Mouse (Mus musculus) liver, embryonic 15.5 days (tissue): ENCODE measurements around the gene Adh1. TPM values are rescaled to one million over a fixed set of nuclear protein-coding genes. Genes with fewer than 3 reads are reported as not detected.
A peak's percentile ranks its signal among the peaks of the same experiment; 100 is the strongest.

Experiments
- ATAC-seq: fragments of 200-750 bp; cut with Nextera tagmentation; 2 replicates; pipeline ENCODE4 v1.8.0; 2017; ENCODE audit warnings: moderate number of reproducible peaks, mild to moderate bottlenecking, moderate library complexity; ENCODE audit not compliant: insufficient read depth
- H3K27ac ChIP-seq: fragments of 300-500 bp; sonication (generic); replicated peaks from 2 replicates; pipeline ENCODE4 v1.5.1; 2015; ENCODE audit warnings: mild to moderate bottlenecking, inconsistent platforms
- H3K27me3 ChIP-seq: fragments of 300-500 bp; sonication (generic); 2 replicates; pipeline ENCODE4 v1.6.1; 2015; ENCODE audit warnings: mild to moderate bottlenecking, inconsistent platforms
- H3K36me3 ChIP-seq: fragments of 300-500 bp; sonication (generic); replicated peaks from 2 replicates; pipeline ENCODE4 v1.6.1; 2015; ENCODE audit warnings: moderate library complexity, mild to moderate bottlenecking, inconsistent platforms
- H3K4me1 ChIP-seq: fragments of 300-500 bp; sonication (generic); replicated peaks from 2 replicates; pipeline ENCODE4 v1.6.1; 2015; ENCODE audit warnings: inconsistent platforms
- H3K4me2 ChIP-seq: fragments of 300-500 bp; sonication (generic); 2 replicates; pipeline ENCODE4 v1.6.1; 2015; ENCODE audit warnings: moderate library complexity, mild to moderate bottlenecking, inconsistent platforms
- H3K4me3 ChIP-seq: fragments of 300-500 bp; sonication (generic); replicated peaks from 2 replicates; pipeline ENCODE4 v1.5.1; 2015; ENCODE audit warnings: mild to moderate bottlenecking, inconsistent platforms
- H3K9ac ChIP-seq: fragments of 300-500 bp; sonication (generic); 2 replicates; pipeline ENCODE4 v1.6.1; 2015; ENCODE audit warnings: moderate library complexity, mild to moderate bottlenecking, inconsistent platforms
- H3K9me3 ChIP-seq: fragments of 300-500 bp; sonication (generic); replicated peaks from 2 replicates; pipeline ENCODE4 v1.6.1; 2016; ENCODE audit warnings: inconsistent platforms
- WGBS: fragments of 180-500 bp; shearing (Covaris S2); methylation state at CpG from one replicate; pipeline ENCODE4 v1.1.7; 2015; ENCODE audit warnings: mixed read lengths; ENCODE audit not compliant: insufficient replicate concordance; 5-methylcytosine and 5-hydroxymethylcytosine counted together
- polyA plus RNA-seq: library from polyadenylated mRNA; unstranded; fragments of >200 nt; fragmentation: Nextera tagmentation; extraction: Ambion mirVana; gene quantifications from 2 replicates; pipeline ENCODE4 v1.2.1, GENCODE M21; 2015

The Adh1 gene
- polyA plus RNA-seq, 1 experiment from 2014 or later: 37.2 TPM

DNA sequence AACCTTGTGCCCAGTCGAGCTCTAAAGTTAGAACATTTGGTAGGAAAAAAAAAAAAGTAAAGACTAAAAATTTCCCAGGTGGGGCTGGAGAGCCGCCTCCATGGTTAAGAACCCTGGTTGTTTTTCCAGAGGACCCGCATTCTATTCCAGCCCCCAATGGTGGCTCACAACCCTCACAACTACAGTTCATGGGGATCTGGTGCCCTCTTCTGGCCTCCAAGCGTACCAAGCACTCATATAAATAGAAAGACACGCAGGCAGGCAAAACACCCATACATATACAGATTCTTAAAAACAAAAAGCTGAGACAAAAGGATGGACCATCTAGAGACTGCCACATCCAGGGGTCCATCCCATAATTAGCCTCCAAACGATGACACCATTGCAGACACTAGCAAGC, 50.2 kb downstream of the Adh1 start:
- Histone ChIP-seq H3K27ac (no peak overlapping the region), H3K9ac (no peak overlapping the region), H3K4me1 (no peaks in the 10 kb centered on the region), H3K27me3 (no peaks in the 10 kb centered on the region), H3K9me3 (no peaks in the 10 kb centered on the region), H3K4me3 (no peak overlapping the region), H3K4me2 (no peak overlapping the region), H3K36me3 (no peaks in the 10 kb centered on the region)
- no peak for ATAC-seq
- WGBS: 63% methylated on average over 6 of the region's 6 CpGs

DNA sequence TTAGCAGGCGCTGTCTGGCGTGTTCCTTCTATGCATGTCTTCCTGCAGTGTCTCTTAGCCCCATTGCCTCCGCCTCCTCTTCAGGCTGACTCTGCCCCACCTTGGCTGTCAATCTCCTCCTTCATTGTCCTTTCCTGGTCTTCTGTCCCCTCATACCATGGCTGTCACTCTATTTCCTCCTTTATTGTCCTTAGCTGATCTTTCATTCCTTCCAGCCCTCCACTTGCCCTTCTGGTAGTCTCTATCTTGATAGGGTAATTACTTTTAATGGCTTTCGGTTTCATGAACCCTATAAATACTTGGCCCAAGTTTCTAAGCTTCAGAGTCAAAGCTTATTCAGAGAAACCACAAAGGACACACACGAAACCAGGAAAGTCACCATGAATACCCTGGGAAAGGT, 52.2 kb downstream of the Adh1 start, which contains the start of gene Adh6a:
Gene Adh6a (plus strand): TSS at position 322 of the 400 bp plus-strand sequence.
- H3K9ac ChIP-seq: no peak within 1 kb of the TSS
- no peak within 1 kb of the TSS for H3K4me3 ChIP-seq
- H3K27ac ChIP-seq: no peak within 1 kb of the TSS
- H3K36me3 ChIP-seq: no peaks in the 10 kb centered on the region
- no peaks in the 10 kb centered on the region for H3K9me3 ChIP-seq
- WGBS: 59% methylated on average over 5 of the region's 5 CpGs
- no peaks in the 10 kb centered on the region for H3K27me3 ChIP-seq
- no peaks in the 10 kb centered on the region for H3K4me1 ChIP-seq
- no peak within 1 kb of the TSS for H3K4me2 ChIP-seq
- no peak for ATAC-seq

DNA sequence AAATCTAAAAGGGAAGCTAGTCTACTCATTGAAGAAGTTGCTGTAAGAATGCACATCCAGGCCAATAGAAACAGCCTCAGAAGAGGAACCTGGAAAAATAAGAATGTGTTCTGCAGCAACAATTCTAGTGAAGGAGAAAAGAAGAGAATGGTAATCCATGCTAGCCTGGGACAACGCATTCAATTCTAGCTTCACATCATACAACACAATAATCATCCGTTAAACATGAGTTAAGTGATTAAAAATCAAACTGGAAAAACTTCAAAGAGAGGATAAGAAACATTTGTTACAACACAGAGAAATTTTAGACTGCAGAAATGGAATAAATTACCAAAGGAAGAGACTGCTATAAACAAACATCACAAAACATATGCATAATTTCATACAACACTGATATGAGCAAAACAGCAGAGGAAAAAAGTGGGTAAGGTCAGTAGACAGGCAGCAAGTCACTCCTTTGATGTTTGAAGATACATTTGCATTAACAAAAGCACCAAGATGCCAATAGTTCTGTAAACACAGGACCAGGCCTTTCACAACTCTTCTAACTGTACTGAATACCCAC, 56.2 kb downstream of the Adh1 start:
- Histone ChIP-seq H3K9me3 (no peaks in the 10 kb centered on the region), H3K27me3 (no peaks in the 10 kb centered on the region), H3K36me3 (no peaks in the 10 kb centered on the region), H3K4me3 (no peak overlapping the region), H3K27ac (no peak overlapping the region), H3K4me1 (no peaks in the 10 kb centered on the region), H3K9ac (no peak overlapping the region), H3K4me2 (no peak overlapping the region)
- no peak for ATAC-seq
- 71% methylated on average over 2 of the region's 2 CpGs for WGBS

DNA sequence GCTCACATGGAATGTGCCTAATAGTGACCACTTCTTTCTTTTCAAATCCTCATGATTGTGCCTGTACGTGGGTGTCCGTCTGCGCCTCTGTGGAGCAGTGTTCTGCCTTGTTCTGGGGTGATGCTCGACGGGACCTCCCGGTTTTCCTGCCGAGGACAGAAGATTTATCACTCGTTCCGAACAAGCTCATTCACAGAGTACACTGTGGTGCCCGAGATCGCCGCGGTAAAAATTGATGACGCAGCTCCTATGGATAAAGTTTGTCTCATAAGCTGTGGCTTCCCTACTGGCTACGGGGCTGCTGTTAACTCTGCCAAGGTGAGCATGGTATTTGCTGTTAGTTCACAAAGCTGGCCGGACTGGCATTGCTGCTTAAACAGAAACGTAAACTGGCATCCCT, 64.2 kb downstream of the Adh1 start:
- no peak for ATAC-seq
- Histone ChIP-seq H3K27ac (no peak overlapping the region), H3K4me1 (no peaks in the 10 kb centered on the region), H3K9me3 (no peaks in the 10 kb centered on the region), H3K36me3 (no peaks in the 10 kb centered on the region), H3K4me3 (no peak overlapping the region), H3K9ac (no peak overlapping the region), H3K4me2 (no peak overlapping the region), H3K27me3 (no peaks in the 10 kb centered on the region)
- 80% methylated on average over 17 of the region's 17 CpGs for WGBS

DNA sequence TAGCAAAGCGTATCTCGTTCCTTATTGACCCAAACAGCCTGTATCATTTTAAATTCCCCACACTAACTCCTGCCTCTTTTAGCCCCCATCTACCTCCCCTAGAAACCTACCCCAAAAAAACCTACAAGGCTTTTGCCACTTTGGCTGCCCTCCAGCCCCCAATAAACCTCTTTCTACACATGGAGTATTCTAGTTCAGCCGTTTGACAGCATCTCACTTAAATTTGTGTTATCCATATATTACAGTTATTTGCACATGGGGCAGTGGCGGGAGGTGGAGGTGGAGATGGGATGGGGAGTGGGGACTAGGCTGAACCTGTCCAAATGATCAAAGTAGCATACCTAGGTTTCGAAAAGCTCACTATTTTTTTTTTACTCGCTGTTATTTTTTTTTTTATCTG, 64.7 kb downstream of the Adh1 start:
- Histone ChIP-seq H3K9ac (no peak overlapping the region), H3K27me3 (no peaks in the 10 kb centered on the region), H3K4me3 (no peak overlapping the region), H3K36me3 (no peaks in the 10 kb centered on the region), H3K27ac (no peak overlapping the region), H3K4me1 (no peaks in the 10 kb centered on the region), H3K4me2 (no peak overlapping the region), H3K9me3 (no peaks in the 10 kb centered on the region)
- 67% methylated on average over 6 of the region's 6 CpGs for WGBS
- ATAC-seq: no peak

DNA sequence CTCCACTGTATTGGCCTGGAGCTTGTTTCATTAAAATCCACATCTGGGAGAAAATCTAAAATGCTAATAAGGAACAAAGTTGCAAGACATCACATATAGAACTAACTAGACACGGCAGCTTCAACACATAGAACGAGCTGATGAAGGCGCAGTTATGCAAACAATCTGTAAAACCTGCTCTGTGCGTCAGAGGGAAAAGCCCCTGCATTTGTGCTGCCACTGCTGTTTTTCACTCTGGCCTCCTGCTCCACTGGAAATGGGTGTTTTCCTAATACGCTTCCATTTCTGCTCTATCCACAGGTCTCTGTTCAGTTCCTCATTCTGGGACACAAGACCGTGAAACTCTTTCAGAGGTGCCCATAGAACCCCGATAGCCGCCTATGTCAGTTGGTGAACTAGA, 73.1 kb downstream of the Adh1 start:
- Histone ChIP-seq H3K9me3 (no peaks in the 10 kb centered on the region), H3K4me2 (no peak overlapping the region), H3K4me1 (no peaks in the 10 kb centered on the region), H3K4me3 (no peak overlapping the region), H3K9ac (no peak overlapping the region), H3K27ac (no peak overlapping the region), H3K27me3 (no peaks in the 10 kb centered on the region), H3K36me3 (no peaks in the 10 kb centered on the region)
- 68% methylated on average over 8 of the region's 8 CpGs for WGBS
- ATAC-seq: no peak

DNA sequence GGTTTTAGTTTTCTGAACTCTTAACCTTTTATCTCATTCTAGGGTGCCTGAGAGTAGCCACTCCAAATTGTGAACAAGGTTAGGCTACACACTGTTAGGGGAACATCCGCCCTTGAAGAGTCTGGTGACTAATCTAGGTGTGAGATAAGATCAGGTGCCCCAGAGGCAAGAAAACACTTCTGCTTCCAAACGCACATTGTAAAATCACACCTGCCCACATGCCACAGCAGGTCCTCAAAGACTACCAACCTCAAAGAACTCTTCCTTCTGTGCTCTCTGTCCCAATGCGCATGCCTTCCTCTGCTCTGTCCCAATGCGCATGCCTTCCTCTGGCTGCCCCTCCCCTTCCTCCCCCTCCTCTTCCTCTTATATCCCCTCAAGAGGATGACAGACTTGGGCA, 73.5 kb downstream of the Adh1 start:
- Histone ChIP-seq H3K27ac (no peak overlapping the region), H3K4me3 (no peak overlapping the region), H3K27me3 (no peaks in the 10 kb centered on the region), H3K36me3 (no peaks in the 10 kb centered on the region), H3K9me3 (no peaks in the 10 kb centered on the region), H3K9ac (no peak overlapping the region), H3K4me1 (no peaks in the 10 kb centered on the region), H3K4me2 (no peak overlapping the region)
- no peak for ATAC-seq
- 49% methylated on average over 4 of the region's 4 CpGs for WGBS

DNA sequence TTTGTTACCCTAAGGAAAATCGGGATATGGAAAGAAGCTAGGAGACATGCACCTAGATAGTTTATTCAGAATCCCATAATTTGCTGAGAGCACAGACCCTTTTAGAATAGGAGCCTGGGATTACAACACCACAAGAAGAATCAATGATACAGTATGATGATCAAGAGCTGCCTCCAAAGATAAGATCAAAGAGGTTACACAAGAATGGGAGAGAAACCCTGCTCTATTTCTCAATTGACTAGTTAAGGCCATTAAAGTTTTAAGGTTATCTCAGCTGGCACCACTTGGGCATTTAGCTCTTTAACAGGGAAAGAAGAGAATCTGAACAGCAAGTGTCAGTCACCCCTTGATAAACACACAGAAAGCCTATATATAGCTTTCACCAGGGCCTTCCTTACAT, 74.8 kb downstream of the Adh1 start:
- ATAC-seq: no peak
- Histone ChIP-seq H3K4me2 (no peak overlapping the region), H3K4me3 (no peak overlapping the region), H3K27ac (no peak overlapping the region), H3K36me3 (no peaks in the 10 kb centered on the region), H3K27me3 (no peaks in the 10 kb centered on the region), H3K9ac (no peak overlapping the region), H3K9me3 (no peaks in the 10 kb centered on the region), H3K4me1 (no peaks in the 10 kb centered on the region)
- 58% methylated on average over 1 of the region's 1 CpGs for WGBS

DNA sequence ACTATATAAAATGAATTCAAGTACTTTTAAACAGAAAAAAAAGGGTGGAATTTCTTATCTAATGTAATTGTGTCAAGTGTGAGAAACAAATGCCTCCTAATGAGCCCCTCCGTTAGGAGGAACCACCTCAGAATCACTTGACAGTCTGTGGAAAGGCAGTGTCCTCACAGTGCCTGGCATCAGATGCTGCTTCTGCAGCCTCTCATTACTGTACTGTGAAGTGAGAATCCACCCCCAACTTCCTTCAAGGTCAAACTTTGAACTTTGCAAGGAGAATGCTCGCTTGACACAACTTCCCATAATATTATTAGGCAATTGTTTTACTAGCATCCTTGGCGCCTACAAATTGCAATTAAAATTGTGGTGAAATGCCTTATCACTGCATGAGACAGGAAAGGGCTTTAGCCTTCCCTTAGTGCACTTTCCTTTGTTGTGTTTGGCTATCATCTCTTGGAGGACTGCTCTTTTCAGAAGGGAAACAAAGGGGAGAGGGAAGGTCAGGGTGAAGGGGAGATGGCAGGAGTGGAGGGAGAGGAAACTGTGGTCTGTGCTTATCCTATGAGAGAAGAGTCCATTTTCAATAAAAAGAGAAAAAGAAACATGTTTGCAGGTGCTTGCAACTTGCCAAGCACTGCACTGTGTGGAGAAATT, 75.4 kb downstream of the Adh1 start:
- Histone ChIP-seq H3K9ac (no peak overlapping the region), H3K36me3 (no peaks in the 10 kb centered on the region), H3K27ac (no peak overlapping the region), H3K4me3 (no peak overlapping the region), H3K4me1 (no peaks in the 10 kb centered on the region), H3K9me3 (no peaks in the 10 kb centered on the region), H3K27me3 (no peaks in the 10 kb centered on the region), H3K4me2 (no peak overlapping the region)
- ATAC-seq: 0 out of 2 replicates have a peak, but pooled peaks have one; percentile 34
- WGBS: 16% methylated on average over 3 of the region's 3 CpGs

Other genes starting within 250 kb of the Adh1 start
- gene 1110002E22Rik, start 195.9 kb upstream of the Adh1 start, polyA plus RNA-seq: 0.16 and 0.24 TPM in 2 replicates
- 0.09 TPM in 1 of 2 replicates, not detected in the other for gene Gm5105, start 193.6 kb upstream of the Adh1 start, polyA plus RNA-seq
- gene Trmt10a, start 117.5 kb upstream of the Adh1 start, polyA plus RNA-seq: 2.7 and 4.8 TPM in 2 replicates
- 35.6 and 38.2 TPM in 2 replicates for gene Mttp, start 116.0 kb upstream of the Adh1 start, polyA plus RNA-seq
- not detected in 2 replicates for gene 4930579F01Rik, start 67.2 kb upstream of the Adh1 start, polyA plus RNA-seq
- gene Adh7, start 43.2 kb upstream of the Adh1 start, polyA plus RNA-seq: 0.25 and 0.36 TPM in 2 replicates
- not detected in 2 replicates for gene Adh6a, start 52.3 kb downstream of the Adh1 start, polyA plus RNA-seq
- gene Adh6b, start 80.8 kb downstream of the Adh1 start, polyA plus RNA-seq: 0.24 and 0.39 TPM in 2 replicates
- gene Adh4, start 154.5 kb downstream of the Adh1 start, polyA plus RNA-seq: 0.12 TPM in 1 of 2 replicates, not detected in the other
- gene Adh5, start 182.1 kb downstream of the Adh1 start, polyA plus RNA-seq: 119 and 142 TPM in 2 replicates
- 20.8 and 22.1 TPM in 2 replicates for gene Metap1, start 228.5 kb downstream of the Adh1 start, polyA plus RNA-seq